7 mouse cellular contexts compared by ENCODE assay signal in the genomic region with DNA sequence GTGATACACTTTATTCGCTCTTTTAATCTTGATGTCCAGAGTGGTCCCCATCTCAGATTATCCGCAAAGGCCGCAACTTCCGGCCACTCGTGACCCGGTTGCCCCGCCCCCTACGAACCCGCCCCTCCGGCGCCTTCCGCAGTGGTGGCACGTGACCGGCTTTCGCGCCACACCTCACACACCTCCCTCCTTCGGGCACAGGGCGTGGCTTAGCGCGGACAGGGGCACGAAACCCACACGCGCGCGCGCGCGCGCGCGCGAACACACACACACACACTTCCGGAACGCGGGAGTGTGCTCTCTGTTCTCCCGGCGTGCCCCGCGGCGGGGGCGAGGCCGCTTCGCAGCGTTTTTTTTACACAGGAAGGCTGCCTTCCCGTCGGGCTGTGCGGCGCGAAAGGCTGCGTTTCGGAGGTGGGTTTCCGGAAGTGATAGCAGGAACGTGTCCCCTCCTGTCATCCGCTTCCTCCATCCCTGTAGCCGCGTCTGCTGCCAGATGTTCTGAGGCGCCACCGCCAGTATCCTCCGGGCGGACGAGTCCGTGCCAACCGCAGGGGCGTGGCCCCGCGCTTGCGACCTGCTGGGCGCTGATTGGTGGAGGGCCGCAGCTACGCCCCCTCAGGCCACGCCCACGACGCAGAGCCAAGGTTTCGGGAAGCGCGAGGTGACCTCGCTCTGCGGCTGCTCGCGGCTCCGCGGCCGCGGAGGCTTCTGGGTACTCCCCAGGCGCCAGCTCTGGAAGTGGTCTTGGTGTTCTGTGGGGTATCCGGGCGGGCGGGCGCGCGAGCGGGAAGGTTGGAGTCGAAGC. TPM values are rescaled to one million over a fixed set of nuclear protein-coding genes. Genes with fewer than 3 reads are reported as not detected.
DNase-seq lines count a peak whose midpoint lies in the region; ATAC-seq lines count a peak whose summit lies in the region.

Vps26c (minus strand) TSS at position 487 of the 808 bp plus-strand sequence.

- peak within 1 kb of the TSS; percentile 58 for H3K4me2 ChIP-seq in intestine, embryonic 16.5 days (ENCODE audit: low read depth, low read length)
- H3K4me2 ChIP-seq in midbrain, embryonic 11.5 days = peak within 1 kb of the TSS; percentile 85

- H3K4me3 ChIP-seq in intestine, embryonic 16.5 days (ENCODE audit: low read length) = peak within 1 kb of the TSS; percentile 87
- H3K4me3 ChIP-seq in midbrain, embryonic 11.5 days (ENCODE audit: low read depth, low read length) = peak within 1 kb of the TSS; percentile 78

- intact Hi-C loops in left cerebral cortex, postnatal 36 days (cut with DNase I) = loop anchor here (1.0 to 10.0 kb wide), 4 partner anchors 43 to 196 kb away; partner anchors contain the start of genes Pigp and Ttc3

- H3K4me1 ChIP-seq in intestine, embryonic 16.5 days (ENCODE audit: control insufficient read depth, insufficient read depth, low read length) = peaks cover 28% of the 10 kb centered on the region
- H3K4me1 ChIP-seq in midbrain, embryonic 11.5 days (ENCODE audit: control insufficient read depth, insufficient read depth, low read length) = peaks cover 13% of the 10 kb centered on the region

- H3K36me3 ChIP-seq in intestine, embryonic 16.5 days (ENCODE audit: control insufficient read depth, insufficient read depth, low read length) = no peaks in the 10 kb centered on the region
- no peaks in the 10 kb centered on the region for H3K36me3 ChIP-seq in midbrain, embryonic 11.5 days (ENCODE audit: control insufficient read depth, insufficient read depth, low read length)

- peak within 1 kb of the TSS; percentile 78 for H3K9ac ChIP-seq in intestine, embryonic 16.5 days (ENCODE audit: low read depth, low read length)
- H3K9ac ChIP-seq in midbrain, embryonic 11.5 days (ENCODE audit: low read length) = peak within 1 kb of the TSS; percentile 60

- H3K27ac ChIP-seq in intestine, embryonic 16.5 days (ENCODE audit: low read length) = peak within 1 kb of the TSS; percentile 97
- peak within 1 kb of the TSS; percentile 93 for H3K27ac ChIP-seq in midbrain, embryonic 11.5 days (ENCODE audit: low read depth, low read length)

- peak; percentile 97 for DNase-seq in adrenal gland, adult 8-10 months
- peak; percentile 97 for DNase-seq in embryo, embryonic 9.5 days (ENCODE audit: extremely low spot score)
- DNase-seq in gastrocnemius, postnatal 4 days (ENCODE audit: low spot score in 2 of 2) = peak; percentile 96 to 98
- peak; percentile 97 for DNase-seq in left cerebral cortex, postnatal 36 days (ENCODE audit: low spot score in 2 of 2)
- DNase-seq in midbrain, embryonic 11.5 days (ENCODE audit: low spot score, missing footprints) = peak; percentile 100
- peak; percentile 98 for DNase-seq in skeletal muscle tissue, adult 2 months (ENCODE audit: low read depth, low spot score)

- no peaks in the 10 kb centered on the region for H3K27me3 ChIP-seq in intestine, embryonic 16.5 days (replicated peaks; ENCODE audit: control insufficient read depth, insufficient read depth, low read length)
- H3K27me3 ChIP-seq in midbrain, embryonic 11.5 days (ENCODE audit: control insufficient read depth, insufficient read depth, low read length) = no peaks in the 10 kb centered on the region

- WGBS in intestine, embryonic 16.5 days = under 1% methylated on average over 92 of the region's 93 CpGs
- under 1% methylated on average over 85 of the region's 93 CpGs for WGBS in midbrain, embryonic 11.5 days

- ATAC-seq in intestine, embryonic 16.5 days = peak; percentile 92
- ATAC-seq in midbrain, embryonic 11.5 days (ENCODE audit: low FRiP score) = peak; percentile 93

- no peaks in the 10 kb centered on the region for H3K9me3 ChIP-seq in intestine, embryonic 16.5 days (ENCODE audit: control insufficient read depth, low read length)
- H3K9me3 ChIP-seq in midbrain, embryonic 11.5 days (ENCODE audit: control insufficient read depth, low read length) = no peaks in the 10 kb centered on the region

RNA-seq across cellular contexts. Expression of gene Vps26c, which starts in this region (rescaled TPM):
- total RNA-seq in adrenal gland, adult 8-10 months (2022) = 10 to 100 TPM; 54.3 to 68.1 (median 64.4) TPM
- total RNA-seq in gastrocnemius, postnatal 4 days (2021) = 10 to 100 TPM; 36.0 TPM
- 67.7 and 71.8 TPM in 2 replicates for polyA plus RNA-seq in intestine, embryonic 16.5 days (2015; fragmentation: Nextera tagmentation; extraction: Ambion mirVana)
- total RNA-seq in left cerebral cortex, postnatal 36 days (2021) = 10 to 100 TPM; 32.0 to 35.0 TPM
- polyA plus RNA-seq in midbrain, embryonic 11.5 days (2014; fragmentation: Nextera tagmentation; extraction: Ambion mirVana) = 60.0 and 60.4 TPM in 2 replicates

Comparison
In these comparisons a context has a peak if more than half of its experiments do, and no peak if none do; other contexts are left out.
1. Peak in every context shown above with its lines: DNase-seq, ATAC-seq, H3K4me3 ChIP-seq and H3K27ac ChIP-seq.